Mouse (Mus musculus): ENCODE measurements around the gene B4galnt2. TPM values are rescaled to one million over a fixed set of nuclear protein-coding genes. Genes with fewer than 3 reads are reported as not detected.
"Not testable (repeated sequence)": the region's sequence is repeated elsewhere in the genome, so short reads cannot be mapped to it uniquely, and the experiment has no call there.

B4galnt2 gene
- polyA plus RNA-seq, 1 experiment from 2014 or later: 0.08 TPM

GRCm38 (mm10) chr11:95911579-95911978 is 3.1 kb downstream of the B4galnt2 start:
- Histone ChIP-seq H3K36me3 (ENCODE audit: control insufficient read depth, insufficient read depth, low read length) (no peaks in the 10 kb centered on the region), H3K9me3 (ENCODE audit: control insufficient read depth, low read length) (no peaks in the 10 kb centered on the region), H3K27ac (ENCODE audit: low read depth, low read length) (no peak overlapping the region), H3K4me1 (ENCODE audit: control insufficient read depth, insufficient read depth, low read length) (peaks cover 7% of the 10 kb centered on the region), H3K4me2 (no peak overlapping the region), H3K9ac (ENCODE audit: low read length) (no peak overlapping the region), H3K27me3 (ENCODE audit: control insufficient read depth, insufficient read depth, low read length) (peaks cover 51% of the 10 kb centered on the region), H3K4me3 (ENCODE audit: low read depth, low read length) (no peak overlapping the region)
- DNase-seq (ENCODE audit: low spot score, missing footprints): no peak
- no peak for ATAC-seq (ENCODE audit: low FRiP score)
- whole genome bisulfite sequencing: 21% methylated on average over 7 of the region's 7 CpGs

- Histone ChIP-seq H3K9me3 (ENCODE audit: control insufficient read depth, low read length) (no peaks in the 10 kb centered on the region), H3K36me3 (ENCODE audit: control insufficient read depth, insufficient read depth, low read length) (no peaks in the 10 kb centered on the region), H3K27me3 (ENCODE audit: control insufficient read depth, insufficient read depth, low read length) (peaks cover 16% of the 10 kb centered on the region), H3K27ac (ENCODE audit: low read depth, low read length) (no peak overlapping the region), H3K4me1 (ENCODE audit: control insufficient read depth, insufficient read depth, low read length) (no peaks in the 10 kb centered on the region), H3K9ac (ENCODE audit: low read length) (no peak overlapping the region), H3K4me2 (no peak overlapping the region), H3K4me3 (ENCODE audit: low read depth, low read length) (no peak overlapping the region)
- WGBS: 87% methylated on average over 5 of the region's 5 CpGs
- ATAC-seq (ENCODE audit: low FRiP score) (no peak), DNase-seq (ENCODE audit: low spot score, missing footprints) (no peak)
Observed at GRCm38 (mm10) chr11:95907805-95908524, 6.7 kb downstream of the B4galnt2 start.

GRCm38 (mm10) chr11:95904290-95904689 is 10.4 kb downstream of the B4galnt2 start:
- 66% methylated on average over 2 of the region's 2 CpGs for WGBS
- DNase-seq (ENCODE audit: low spot score, missing footprints): no peak
- Histone ChIP-seq H3K27ac (ENCODE audit: low read depth, low read length) (no peak overlapping the region), H3K36me3 (ENCODE audit: control insufficient read depth, insufficient read depth, low read length) (no peaks in the 10 kb centered on the region), H3K4me3 (ENCODE audit: low read depth, low read length) (no peak overlapping the region), H3K27me3 (ENCODE audit: control insufficient read depth, insufficient read depth, low read length) (no peaks in the 10 kb centered on the region), H3K9me3 (ENCODE audit: control insufficient read depth, low read length) (no peaks in the 10 kb centered on the region), H3K9ac (ENCODE audit: low read length) (no peak overlapping the region), H3K4me2 (no peak overlapping the region), H3K4me1 (ENCODE audit: control insufficient read depth, insufficient read depth, low read length) (no peaks in the 10 kb centered on the region)
- ATAC-seq (ENCODE audit: low FRiP score): no peak

- DNase-seq (ENCODE audit: low spot score, missing footprints) (no peak), ATAC-seq (ENCODE audit: low FRiP score) (no peak)
- Histone ChIP-seq H3K27me3 (ENCODE audit: control insufficient read depth, insufficient read depth, low read length) (no peaks in the 10 kb centered on the region; the same call in 1 of the 2 replicates), H3K4me1 (ENCODE audit: control insufficient read depth, insufficient read depth, low read length) (no peaks in the 10 kb centered on the region), H3K27ac (ENCODE audit: low read depth, low read length) (no peak overlapping the region), H3K4me3 (ENCODE audit: low read depth, low read length) (no peak overlapping the region), H3K36me3 (ENCODE audit: control insufficient read depth, insufficient read depth, low read length) (no peaks in the 10 kb centered on the region), H3K9me3 (ENCODE audit: control insufficient read depth, low read length) (no peaks in the 10 kb centered on the region), H3K4me2 (no peak overlapping the region), H3K9ac (ENCODE audit: low read length) (no peak overlapping the region)
- WGBS: 76% methylated on average over 14 of the region's 14 CpGs
Observed at GRCm38 (mm10) chr11:95896446-95897179, 18.1 kb downstream of the B4galnt2 start.

- no peak for DNase-seq (ENCODE audit: low spot score, missing footprints)
- Histone ChIP-seq H3K27me3 (ENCODE audit: control insufficient read depth, insufficient read depth, low read length) (no peaks in the 10 kb centered on the region; the same call in 1 of the 2 replicates), H3K4me1 (ENCODE audit: control insufficient read depth, insufficient read depth, low read length) (no peaks in the 10 kb centered on the region), H3K9me3 (ENCODE audit: control insufficient read depth, low read length) (no peaks in the 10 kb centered on the region), H3K9ac (ENCODE audit: low read length) (no peak overlapping the region), H3K27ac (ENCODE audit: low read depth, low read length) (no peak overlapping the region), H3K36me3 (ENCODE audit: control insufficient read depth, insufficient read depth, low read length) (no peaks in the 10 kb centered on the region), H3K4me3 (ENCODE audit: low read depth, low read length) (no peak overlapping the region), H3K4me2 (no peak overlapping the region)
- 68% methylated on average over 2 of the region's 2 CpGs for whole genome bisulfite sequencing
- ATAC-seq (ENCODE audit: low FRiP score): no peak
Observed at GRCm38 (mm10) chr11:95890462-95891051, 24.1 kb downstream of the B4galnt2 start.

GRCm38 (mm10) chr11:95879861-95880260 is 34.8 kb downstream of the B4galnt2 start:
- H3K9me3 ChIP-seq (ENCODE audit: control insufficient read depth, low read length); H3K4me3 ChIP-seq (ENCODE audit: low read depth, low read length); H3K9ac ChIP-seq (ENCODE audit: low read length); H3K27ac ChIP-seq (ENCODE audit: low read depth, low read length); ATAC-seq (ENCODE audit: low FRiP score); H3K27me3 ChIP-seq (ENCODE audit: control insufficient read depth, insufficient read depth, low read length); DNase-seq (ENCODE audit: low spot score, missing footprints); H3K4me1 ChIP-seq (ENCODE audit: control insufficient read depth, insufficient read depth, low read length); H3K4me2 ChIP-seq; H3K36me3 ChIP-seq (ENCODE audit: control insufficient read depth, insufficient read depth, low read length): not testable (repeated sequence)
- WGBS: 91% methylated on average over 2 of the region's 2 CpGs

GRCm38 (mm10) chr11:95876296-95876695 is 38.4 kb downstream of the B4galnt2 start:
- DNase-seq (ENCODE audit: low spot score, missing footprints): peak; percentile 91
- Histone ChIP-seq H3K9me3 (ENCODE audit: control insufficient read depth, low read length) (no peaks in the 10 kb centered on the region), H3K4me1 (ENCODE audit: control insufficient read depth, insufficient read depth, low read length) (no peaks in the 10 kb centered on the region), H3K36me3 (ENCODE audit: control insufficient read depth, insufficient read depth, low read length) (no peaks in the 10 kb centered on the region), H3K4me2 (no peak overlapping the region), H3K9ac (ENCODE audit: low read length) (no peak overlapping the region), H3K27me3 (ENCODE audit: control insufficient read depth, insufficient read depth, low read length) (no peaks in the 10 kb centered on the region), H3K4me3 (ENCODE audit: low read depth, low read length) (no peak overlapping the region), H3K27ac (ENCODE audit: low read depth, low read length) (no peak overlapping the region)
- no peak for ATAC-seq (ENCODE audit: low FRiP score)
- 25% methylated on average over 7 of the region's 7 CpGs for WGBS

GRCm38 (mm10) chr11:95875804-95876203 is 38.9 kb downstream of the B4galnt2 start:
- Histone ChIP-seq H3K27ac (ENCODE audit: low read depth, low read length) (no peak overlapping the region), H3K4me2 (no peak overlapping the region), H3K27me3 (ENCODE audit: control insufficient read depth, insufficient read depth, low read length) (no peaks in the 10 kb centered on the region), H3K9ac (ENCODE audit: low read length) (no peak overlapping the region), H3K4me3 (ENCODE audit: low read depth, low read length) (no peak overlapping the region), H3K4me1 (ENCODE audit: control insufficient read depth, insufficient read depth, low read length) (no peaks in the 10 kb centered on the region), H3K9me3 (ENCODE audit: control insufficient read depth, low read length) (no peaks in the 10 kb centered on the region), H3K36me3 (ENCODE audit: control insufficient read depth, insufficient read depth, low read length) (no peaks in the 10 kb centered on the region)
- ATAC-seq (ENCODE audit: low FRiP score): no peak
- DNase-seq (ENCODE audit: low spot score, missing footprints): no peak
- WGBS: 22% methylated on average over 9 of the region's 9 CpGs

- 73% methylated on average over 6 of the region's 6 CpGs for WGBS
- no peak overlapping the region for H3K9ac ChIP-seq (ENCODE audit: low read length)
- no peak overlapping the region for H3K4me3 ChIP-seq (ENCODE audit: low read depth, low read length)
- ATAC-seq (ENCODE audit: low FRiP score) (no peak), DNase-seq (ENCODE audit: low spot score, missing footprints) (no peak)
- H3K9me3 ChIP-seq (ENCODE audit: control insufficient read depth, low read length): no peaks in the 10 kb centered on the region
- H3K27ac ChIP-seq (ENCODE audit: low read depth, low read length): no peak overlapping the region
- H3K27me3 ChIP-seq (ENCODE audit: control insufficient read depth, insufficient read depth, low read length): no peaks in the 10 kb centered on the region
- no peak overlapping the region for H3K4me2 ChIP-seq
- no peaks in the 10 kb centered on the region for H3K36me3 ChIP-seq (ENCODE audit: control insufficient read depth, insufficient read depth, low read length)
- no peaks in the 10 kb centered on the region for H3K4me1 ChIP-seq (ENCODE audit: control insufficient read depth, insufficient read depth, low read length)
Observed at GRCm38 (mm10) chr11:95869918-95870470, 44.7 kb downstream of the B4galnt2 start.

All from midbrain, embryonic 11.5 days (tissue).